Mouse (Mus musculus) urinary bladder, postnatal 10 days (tissue): ENCODE data around the gene Slfn2.
"Not testable (repeated sequence)": the region's sequence is repeated elsewhere in the genome, so short reads cannot be mapped to it uniquely, and the experiment has no call there.

ENCODE experiments used
- DNase-seq: peaks from one replicate; pipeline ENCODE4 v3.0.0; 2022; ENCODE audit warnings: low spot score

The Slfn2 gene

GRCm38 (mm10) chr11:83064946-83065345 lies at the start of gene Slfn2:
Slfn2 (plus strand) TSS chr11:83065112.
- no peak for DNase-seq

- DNase-seq, result no peak
Measured at GRCm38 (mm10) chr11:83016093-83016492, 48.8 kb upstream of the Slfn2 start.

- DNase-seq, result not testable (repeated sequence)
Measured at GRCm38 (mm10) chr11:83019561-83020519, 45.1 kb upstream of the Slfn2 start.

GRCm38 (mm10) chr11:83020621-83021020 lies 44.3 kb upstream of the Slfn2 start, which contains the start of gene Slfn8:
Slfn8 (minus strand) TSS chr11:83020810.
- no peak for DNase-seq

- DNase-seq, result not testable (repeated sequence)
Measured at GRCm38 (mm10) chr11:83038686-83039085, 26.2 kb upstream of the Slfn2 start.

GRCm38 (mm10) chr11:83039156-83039555 lies 25.8 kb upstream of the Slfn2 start:
- DNase-seq, result no peak

GRCm38 (mm10) chr11:83039796-83040195 lies 25.1 kb upstream of the Slfn2 start:
- DNase-seq, result no peak

GRCm38 (mm10) chr11:83040325-83040724 lies 24.6 kb upstream of the Slfn2 start:
- DNase-seq, result no peak

GRCm38 (mm10) chr11:83041000-83041399 lies 23.9 kb upstream of the Slfn2 start:
- DNase-seq, result no peak

GRCm38 (mm10) chr11:83043891-83044290 lies 21.0 kb upstream of the Slfn2 start:
- no peak for DNase-seq

- DNase-seq, result no peak
Measured at GRCm38 (mm10) chr11:83045642-83046041, 19.3 kb upstream of the Slfn2 start.

GRCm38 (mm10) chr11:83057863-83058262 lies 7.0 kb upstream of the Slfn2 start:
- no peak for DNase-seq

- no peak for DNase-seq
Measured at GRCm38 (mm10) chr11:83060412-83061020, 4.4 kb upstream of the Slfn2 start.

GRCm38 (mm10) chr11:83061806-83062205 lies 3.1 kb upstream of the Slfn2 start:
- no peak for DNase-seq

GRCm38 (mm10) chr11:83063126-83063525 lies 1.8 kb upstream of the Slfn2 start:
- DNase-seq, result no peak

- DNase-seq, result no peak
Measured at GRCm38 (mm10) chr11:83063941-83064349, 967 bp upstream of the Slfn2 start.

GRCm38 (mm10) chr11:83065441-83066344 lies 781 bp downstream of the Slfn2 start:
- DNase-seq, result no peak

- DNase-seq, result no peak
Measured at GRCm38 (mm10) chr11:83066640-83067531, 2.0 kb downstream of the Slfn2 start.

- DNase-seq, result no peak
Measured at GRCm38 (mm10) chr11:83067982-83068694, 3.2 kb downstream of the Slfn2 start.

- DNase-seq, result no peak
Measured at GRCm38 (mm10) chr11:83070321-83070970, 5.5 kb downstream of the Slfn2 start.
